Mouse (Mus musculus) c-Kit-positive CD71-positive TER-119-negative erythroid progenitor cells, embryonic 14.5 days (primary cell): Measurements from ENCODE around the gene Fgfr2.

ENCODE experiments used
- DNase-seq: peaks from one replicate; pipeline ENCODE4 v3.0.0-alpha.2; 2013; ENCODE audit warnings: low read depth

The Fgfr2 gene

DNA sequence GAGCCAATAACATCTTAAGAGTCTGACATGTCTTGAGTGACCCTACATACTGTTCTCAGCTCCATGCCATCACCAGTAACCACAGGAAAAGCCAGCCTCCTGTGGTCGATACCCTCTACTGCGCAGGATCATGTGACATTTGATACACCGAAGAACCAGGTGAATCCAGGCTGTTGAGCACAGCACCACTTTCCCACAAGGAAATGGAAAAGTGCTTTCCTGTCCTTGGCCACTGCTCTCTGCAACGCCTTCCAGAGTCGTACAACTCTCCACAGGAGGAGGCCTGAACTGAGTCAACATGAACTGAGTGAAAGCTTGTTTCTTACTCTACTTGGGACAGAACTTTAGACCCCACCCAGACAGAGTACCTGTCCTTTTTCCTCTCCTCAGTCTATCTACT, 321.6 kb downstream of the Fgfr2 start:
- DNase-seq = no peak

DNA sequence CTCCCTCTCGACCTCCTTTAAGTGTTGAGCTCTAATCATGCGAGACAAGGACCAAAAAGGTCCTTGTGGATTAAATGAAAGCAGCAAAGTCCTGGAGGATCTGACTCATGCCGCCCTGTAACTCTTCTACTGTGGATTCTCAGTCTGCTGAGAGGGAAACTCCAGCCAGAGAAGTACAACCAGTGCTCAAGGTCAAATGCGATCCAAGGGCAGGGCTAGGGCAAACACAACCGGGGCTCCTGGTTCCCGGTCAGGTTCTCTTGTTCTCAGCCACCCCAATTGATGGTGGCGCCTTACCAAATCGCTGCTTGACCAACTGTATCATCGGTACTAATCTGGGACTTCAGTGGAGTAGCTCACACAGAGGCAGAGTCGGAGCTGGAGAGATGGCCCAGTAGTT, 322.3 kb downstream of the Fgfr2 start:
- no peak for DNase-seq

DNA sequence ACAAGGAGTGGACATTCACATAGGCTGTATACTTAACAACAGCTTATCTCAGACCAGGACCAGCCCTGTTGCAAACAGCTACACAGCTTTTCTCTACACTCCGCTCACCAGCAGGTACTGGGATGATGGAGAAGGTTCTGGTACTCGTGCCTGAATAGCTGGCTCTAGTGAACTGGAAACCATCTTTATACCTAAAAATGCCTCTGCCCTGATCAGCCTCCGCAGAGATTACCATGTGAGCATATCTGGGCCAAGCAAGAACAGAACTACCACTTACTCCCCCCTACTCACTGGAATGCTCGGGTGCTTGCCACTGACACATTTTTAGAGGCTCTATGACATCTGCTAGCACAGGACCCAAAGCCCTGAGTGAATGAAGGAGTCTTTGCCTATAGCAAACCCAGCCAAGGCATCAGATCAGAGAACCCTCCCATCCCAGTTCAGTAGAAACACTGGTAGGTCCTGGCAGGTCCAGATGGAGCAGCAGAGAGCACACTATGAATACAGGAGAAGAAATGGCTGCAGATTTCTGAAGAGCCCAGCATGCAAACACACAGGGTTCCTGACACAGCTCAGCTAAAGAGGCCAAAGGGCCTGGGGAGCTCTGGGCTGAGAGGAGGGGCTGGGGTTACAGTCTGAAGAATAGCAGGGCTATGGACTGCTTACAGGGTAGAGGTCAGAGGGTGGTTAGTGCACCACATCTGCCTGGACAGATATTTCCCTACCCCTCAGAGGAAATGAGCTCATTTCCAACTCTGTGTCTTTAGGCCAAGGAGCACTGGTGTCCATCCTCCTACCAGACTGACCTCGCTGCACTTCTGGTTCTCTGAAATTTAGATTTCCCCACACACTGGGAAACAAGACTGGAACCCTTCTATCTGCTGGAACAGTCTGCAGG, 323.8 kb downstream of the Fgfr2 start:
- no peak for DNase-seq

DNA sequence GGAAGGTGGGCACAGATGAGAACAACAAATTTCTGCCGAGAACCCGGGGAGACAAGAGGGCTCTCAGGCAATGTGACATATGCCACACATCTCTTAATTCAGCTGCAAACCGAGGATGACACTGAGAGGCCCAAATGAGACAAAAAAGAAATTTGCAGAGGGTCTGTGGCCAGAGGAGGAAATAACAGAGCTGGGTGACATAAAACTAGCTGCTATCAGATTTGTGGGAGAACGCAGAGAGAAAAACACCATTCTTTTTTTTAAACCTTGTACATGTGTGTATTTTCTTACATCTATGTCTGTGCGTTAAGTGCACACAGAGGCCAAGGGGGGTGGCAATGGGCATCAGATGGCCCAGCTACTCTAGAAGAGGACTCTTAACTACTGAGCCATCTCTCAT, 328.0 kb downstream of the Fgfr2 start:
- DNase-seq = no peak

DNA sequence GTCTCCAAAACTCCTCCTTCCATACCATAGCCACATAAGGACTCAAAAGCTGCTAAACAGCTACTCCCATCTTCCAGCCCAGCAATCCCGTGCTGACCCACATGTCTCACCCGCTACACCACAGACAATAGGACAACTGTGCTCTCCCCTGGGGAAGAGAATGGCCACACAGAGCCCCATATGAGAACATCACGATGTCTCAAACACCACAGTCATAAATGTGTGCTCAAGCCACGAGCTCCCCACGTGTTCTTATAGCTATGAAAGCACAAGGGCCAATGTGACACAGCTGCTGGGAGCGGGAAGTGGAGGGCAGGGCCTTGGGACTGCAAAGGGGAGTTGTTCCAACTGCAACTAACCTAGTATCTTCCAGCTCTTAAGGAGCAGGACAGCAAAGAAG, 329.7 kb downstream of the Fgfr2 start:
- DNase-seq = no peak

GRCm38 (mm10) chr7:132790447-132791219, 332.5 kb downstream of the Fgfr2 start:
- DNase-seq = no peak

- no peak for DNase-seq
Measured at GRCm38 (mm10) chr7:132788826-132789225, 334.3 kb downstream of the Fgfr2 start.

DNA sequence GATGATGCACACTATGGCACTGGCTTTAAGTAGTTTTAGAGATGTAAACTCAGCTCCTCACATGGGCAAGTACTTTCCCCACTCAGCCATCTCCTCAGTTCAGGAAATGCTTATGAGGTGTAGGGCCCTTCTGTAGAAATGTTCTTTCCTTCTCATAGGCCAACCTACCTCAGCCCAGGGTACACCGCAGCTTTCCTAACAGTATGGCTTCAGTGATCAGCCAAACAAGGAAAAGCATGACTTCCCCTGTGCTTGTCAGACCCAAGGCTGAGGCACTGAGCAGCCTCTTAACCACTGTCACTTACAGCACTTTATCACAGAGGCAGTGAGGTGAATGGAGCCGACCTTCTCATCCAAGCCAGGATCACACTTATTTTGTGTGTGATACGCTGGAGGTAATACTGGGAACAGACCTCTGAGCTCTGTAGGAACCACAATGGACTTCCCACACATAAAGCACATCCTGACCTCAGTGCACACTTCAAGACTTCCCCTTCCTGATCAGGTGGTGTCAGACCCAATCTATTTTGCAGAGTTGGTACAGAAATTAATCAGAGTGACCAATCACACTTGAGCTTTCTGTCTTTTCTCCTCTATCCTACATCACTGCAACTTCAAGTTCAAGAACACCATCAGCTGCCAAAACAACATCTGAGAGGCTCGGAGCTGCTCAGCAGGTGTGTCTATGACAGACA, 335.5 kb downstream of the Fgfr2 start:
- DNase-seq = no peak

GRCm38 (mm10) chr7:132787022-132787421, 336.1 kb downstream of the Fgfr2 start:
- DNase-seq = no peak

DNA sequence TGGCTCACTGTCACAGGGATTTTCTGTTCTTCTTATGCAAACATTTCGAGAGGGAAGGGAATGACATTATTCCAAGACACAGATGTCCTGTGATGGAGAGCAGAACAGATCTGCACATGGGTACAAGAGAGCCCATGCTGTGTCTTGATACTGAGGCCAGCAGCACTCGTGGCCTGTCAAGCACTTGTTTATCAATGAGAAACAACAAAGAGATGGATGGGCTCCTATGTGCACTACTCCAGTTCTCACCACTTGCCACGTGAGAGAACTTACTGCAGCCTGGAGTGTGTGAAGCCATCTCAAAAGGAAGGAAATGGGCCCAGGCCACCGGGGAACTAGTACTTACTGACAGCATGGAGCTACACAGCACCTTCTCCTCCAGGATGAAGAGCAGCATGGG, 336.6 kb downstream of the Fgfr2 start:
- DNase-seq = no peak

DNA sequence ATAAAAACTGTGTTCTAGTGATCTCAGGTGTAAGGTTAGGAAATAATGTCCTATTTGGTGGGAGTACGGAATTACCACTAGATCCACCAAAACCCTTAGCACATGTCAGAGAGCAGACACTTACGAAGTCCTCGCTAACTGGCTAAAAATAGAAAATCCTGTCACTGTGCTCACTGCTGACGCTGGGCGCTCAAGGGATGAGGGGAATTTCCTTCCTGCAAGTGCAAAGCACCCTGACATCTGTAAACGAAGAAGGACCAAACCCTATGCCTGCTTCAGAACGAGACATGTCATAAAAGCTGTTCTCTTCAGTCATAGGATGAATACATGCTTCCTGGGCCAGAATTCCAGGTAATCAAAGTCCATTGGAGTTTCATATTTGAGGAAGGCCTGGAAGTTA, 337.1 kb downstream of the Fgfr2 start:
- no peak for DNase-seq

GRCm38 (mm10) chr7:132784101-132784500, 339.0 kb downstream of the Fgfr2 start:
- no peak for DNase-seq

DNA sequence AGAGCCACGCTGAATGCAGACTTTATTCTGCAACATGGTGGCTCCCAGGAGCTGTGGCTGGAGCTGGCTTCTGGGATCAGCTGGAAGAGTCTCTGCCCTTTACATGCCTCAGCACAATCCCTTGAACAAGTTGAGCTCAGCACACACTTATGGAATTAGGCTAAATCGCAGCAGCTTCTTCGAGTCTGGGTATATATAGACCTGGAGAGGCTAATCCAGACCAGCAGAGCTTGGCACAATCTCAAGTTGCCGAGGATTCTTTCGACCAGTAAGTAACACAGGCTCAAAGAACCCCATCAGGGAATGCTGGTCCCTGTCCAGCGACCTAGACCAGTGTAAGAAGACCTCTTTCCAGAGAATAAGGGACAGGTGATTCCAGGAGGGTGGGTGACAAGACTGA, 341.3 kb downstream of the Fgfr2 start:
- DNase-seq = no peak

DNA sequence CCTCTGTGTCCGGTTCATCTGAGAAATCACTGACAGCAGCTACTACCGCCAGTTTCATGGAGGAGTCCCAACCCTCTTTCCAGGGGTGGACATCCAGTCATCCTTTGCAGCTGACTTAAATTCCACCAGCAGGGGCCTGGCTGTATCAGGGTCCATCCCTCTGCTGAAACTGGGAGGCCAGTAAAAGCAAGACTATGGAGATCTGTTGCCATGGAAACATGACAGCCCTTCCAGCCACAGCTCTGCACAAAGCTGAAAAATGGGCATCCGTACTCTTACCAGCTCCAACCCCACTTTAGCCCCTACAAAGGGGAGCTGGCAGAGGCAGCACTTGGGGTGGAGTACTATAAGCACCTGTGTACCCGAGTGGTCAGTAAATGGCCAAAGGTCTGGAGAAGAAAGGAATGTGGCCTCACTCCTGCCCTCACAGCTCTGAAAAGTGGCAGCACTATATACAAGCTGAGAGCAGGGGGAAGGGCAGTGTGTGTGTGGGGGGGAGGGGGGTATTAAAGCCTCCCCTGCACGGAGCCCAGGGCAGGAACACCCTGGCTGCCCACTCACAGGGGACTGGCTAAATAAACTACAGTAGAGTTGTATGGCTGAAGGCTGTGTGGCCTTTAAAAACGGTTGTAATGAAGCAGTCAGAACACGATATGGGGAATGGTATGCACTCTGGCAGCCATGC, 341.9 kb downstream of the Fgfr2 start:
- no peak for DNase-seq

GRCm38 (mm10) chr7:132780611-132781010, 342.5 kb downstream of the Fgfr2 start:
- DNase-seq = no peak

- DNase-seq = no peak
Measured at GRCm38 (mm10) chr7:132778630-132779029, 344.5 kb downstream of the Fgfr2 start.

GRCm38 (mm10) chr7:132777728-132778453, 345.3 kb downstream of the Fgfr2 start:
- peak; percentile 70 for DNase-seq

DNA sequence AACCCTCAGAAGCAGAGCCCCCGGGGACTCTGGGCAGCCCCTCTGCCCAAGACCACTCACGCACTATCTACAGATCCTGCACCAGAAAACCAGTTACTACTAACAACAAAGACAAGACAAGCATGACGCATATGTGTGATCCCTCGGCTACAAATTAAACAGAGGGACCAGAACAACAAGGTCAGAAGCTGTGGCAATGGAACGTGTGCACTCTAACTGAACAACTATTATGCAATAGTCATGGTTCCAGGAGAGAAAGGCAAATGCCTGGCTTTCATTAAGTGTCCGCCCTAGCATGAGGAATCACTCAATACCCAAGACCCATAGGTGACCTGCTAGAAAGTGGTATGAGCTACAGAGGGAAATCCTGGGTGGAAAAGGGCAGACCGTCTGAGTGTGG, 346.0 kb downstream of the Fgfr2 start:
- DNase-seq = no peak

GRCm38 (mm10) chr7:132776338-132777111, 346.6 kb downstream of the Fgfr2 start:
- peak; percentile 69 for DNase-seq

GRCm38 (mm10) chr7:132775922-132776321, 347.2 kb downstream of the Fgfr2 start:
- no peak for DNase-seq

- DNase-seq = no peak
Measured at GRCm38 (mm10) chr7:132775333-132775732, 347.8 kb downstream of the Fgfr2 start.
